Mouse (Mus musculus): Measurements from ENCODE around the gene Cmtm2b. TPM values are rescaled to one million over a fixed set of nuclear protein-coding genes. Genes with fewer than 3 reads are reported as not detected.

Cmtm2b gene
- total RNA-seq, 1 experiment from 2014 or later: not detected

Other genes with a start within 250 kb of the Cmtm2b start
- gene Cdh5, start 220.6 kb upstream of the Cmtm2b start, total RNA-seq (2021): 137 and 152 TPM in 2 replicates
- gene Bean1, start 151.8 kb upstream of the Cmtm2b start, total RNA-seq (2021): 7.1 and 10.3 TPM in 2 replicates
- gene Tk2, start 73.7 kb upstream of the Cmtm2b start, total RNA-seq (2021): 41.9 and 49.5 TPM in 2 replicates
- gene Cklf, start 71.4 kb upstream of the Cmtm2b start, total RNA-seq (2021): 63.6 and 75.7 TPM in 2 replicates
- gene Cmtm2a, start 29.0 kb upstream of the Cmtm2b start, total RNA-seq (2021): 0.33 TPM in 1 of 2 replicates, not detected in the other
- gene Gm45711, start 12.1 kb upstream of the Cmtm2b start, total RNA-seq (2021): not detected in 2 replicates
- not detected in 2 replicates for gene Cmtm1, start 12.1 kb upstream of the Cmtm2b start, total RNA-seq (2021)
- gene Gm11020, start 663 bp upstream of the Cmtm2b start, total RNA-seq (2021): not detected in 2 replicates
- 61.1 and 67.9 TPM in 2 replicates for gene Cmtm3, start 17.2 kb downstream of the Cmtm2b start, total RNA-seq (2021)
- 36.8 and 40.9 TPM in 2 replicates for gene Cmtm4, start 73.6 kb downstream of the Cmtm2b start, total RNA-seq (2021)
- gene Dync1li2, start 120.8 kb downstream of the Cmtm2b start, total RNA-seq (2021): 93.9 and 128 TPM in 2 replicates
- gene Terb1, start 187.7 kb downstream of the Cmtm2b start, total RNA-seq (2021): 0.23 TPM in 1 of 2 replicates, not detected in the other
- 30.2 and 31.1 TPM in 2 replicates for gene Nae1, start 212.4 kb downstream of the Cmtm2b start, total RNA-seq (2021)
- gene Car7, start 212.5 kb downstream of the Cmtm2b start, total RNA-seq (2021): 4.0 and 4.1 TPM in 2 replicates